Mouse (Mus musculus): ENCODE measurements around the gene Evx2.

Evx2 gene

GRCm38 (mm10) chr2:74680561-74681398 lies 21.4 kb upstream of the Evx2 start:
- DNase-seq: no peak

- DNase-seq: no peak
These were observed 20.6 kb upstream of the Evx2 start for GRCm38 (mm10) chr2:74679980-74680379.

- no peak for DNase-seq
These were observed 20.2 kb upstream of the Evx2 start for GRCm38 (mm10) chr2:74679596-74679971.

GRCm38 (mm10) chr2:74678891-74679595 lies 19.7 kb upstream of the Evx2 start, which contains the start of gene Hoxd11:
Gene Hoxd11 (plus strand): TSS chr2:74679557.
- DNase-seq: no peak

GRCm38 (mm10) chr2:74677106-74677505 lies 17.7 kb upstream of the Evx2 start:
- DNase-seq: no peak

DNA sequence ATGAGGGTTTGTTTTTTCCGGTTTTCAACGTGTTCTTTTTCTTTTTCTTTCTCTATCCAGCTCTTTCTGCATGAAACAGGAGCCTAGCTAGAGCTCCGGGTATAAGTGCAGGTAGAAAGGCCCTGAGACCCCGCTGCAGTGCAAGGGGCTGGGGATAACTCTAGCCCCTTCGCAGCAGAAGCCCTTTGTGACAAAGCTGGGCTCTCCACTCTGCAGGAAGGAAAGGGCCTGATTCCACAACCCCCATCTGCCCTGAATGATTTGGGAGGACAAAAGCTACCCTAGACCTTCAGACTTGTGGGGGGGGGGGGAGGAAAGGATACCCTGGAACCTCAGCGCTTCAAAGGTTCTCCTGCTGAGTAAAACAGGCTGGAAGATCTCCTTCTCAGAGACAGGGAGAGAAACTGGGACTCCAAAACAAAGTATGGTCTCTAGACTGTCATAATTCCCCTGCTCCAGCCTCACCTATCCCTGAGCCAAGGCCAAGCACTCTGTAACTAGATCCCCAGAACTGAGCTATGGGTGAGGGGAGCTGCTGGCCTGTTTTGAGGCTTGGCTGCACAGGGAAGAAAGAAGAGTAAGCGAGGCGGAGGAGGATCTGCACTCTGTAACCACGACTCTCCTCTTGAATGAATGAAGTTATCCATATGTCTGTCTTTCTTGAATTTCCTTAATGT lies 17.2 kb upstream of the Evx2 start:
- no peak for DNase-seq

- no peak for DNase-seq
These were observed 16.4 kb upstream of the Evx2 start for GRCm38 (mm10) chr2:74675666-74676282.

DNA sequence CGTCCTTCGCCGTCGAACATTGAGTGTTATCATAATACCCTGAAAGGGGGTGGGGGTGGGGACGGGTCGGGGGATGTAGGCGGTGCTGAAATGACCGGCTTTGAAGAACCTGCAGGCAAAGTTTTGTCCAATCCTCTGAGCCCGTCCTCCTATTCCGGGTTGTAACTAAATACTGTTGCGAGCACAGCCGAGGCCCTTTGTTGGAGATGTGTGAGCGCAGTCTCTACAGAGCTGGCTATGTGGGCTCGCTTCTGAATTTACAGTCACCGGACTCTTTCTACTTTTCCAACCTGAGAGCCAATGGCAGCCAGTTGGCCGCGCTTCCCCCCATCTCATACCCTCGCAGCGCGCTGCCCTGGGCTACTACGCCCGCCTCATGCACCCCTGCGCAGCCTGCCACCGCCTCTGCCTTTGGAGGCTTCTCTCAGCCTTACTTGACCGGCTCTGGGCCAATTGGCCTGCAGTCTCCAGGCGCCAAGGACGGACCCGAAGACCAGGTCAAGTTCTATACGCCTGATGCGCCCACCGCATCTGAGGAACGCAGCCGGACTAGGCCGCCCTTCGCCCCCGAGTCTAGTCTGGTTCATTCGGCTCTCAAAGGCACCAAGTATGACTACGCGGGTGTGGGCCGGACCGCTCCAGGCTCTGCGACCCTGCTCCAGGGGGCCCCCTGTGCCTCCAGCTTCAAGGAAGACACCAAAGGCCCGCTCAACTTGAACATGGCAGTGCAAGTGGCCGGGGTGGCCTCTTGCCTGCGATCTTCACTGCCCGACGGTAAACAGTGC lies 15.7 kb upstream of the Evx2 start, which contains the start of gene Hoxd12:
Gene Hoxd12 (plus strand): TSS at position 133 of the 785 bp plus-strand sequence.
- no peak for DNase-seq

DNA sequence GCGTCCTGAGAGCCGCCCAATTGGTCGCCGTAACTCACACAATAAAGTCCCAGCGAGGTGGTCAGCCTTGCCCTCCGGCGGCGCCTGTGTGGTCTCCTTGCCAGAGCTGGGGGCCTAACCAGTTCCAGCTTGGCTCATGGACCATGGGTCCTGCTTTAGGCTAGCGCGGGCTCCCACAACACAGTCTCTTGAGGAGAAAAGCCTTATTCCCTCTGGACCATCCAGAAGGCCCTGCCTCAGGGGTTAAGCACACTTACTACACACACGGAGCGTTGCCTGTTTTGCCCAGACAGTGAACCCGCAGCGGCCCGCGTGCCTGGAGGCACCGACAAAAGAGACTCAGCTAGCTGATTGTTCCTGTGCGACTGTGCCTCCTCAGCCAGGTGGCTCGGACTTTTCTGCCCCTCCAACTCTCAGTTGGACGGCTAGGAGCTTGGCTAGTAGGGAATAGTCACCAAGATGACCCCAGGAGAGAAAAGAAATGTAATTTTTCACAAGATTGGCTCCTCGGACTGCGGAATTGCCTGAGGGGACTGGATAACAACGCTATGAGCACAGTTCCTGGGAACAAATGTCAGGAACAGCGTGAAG lies 14.6 kb upstream of the Evx2 start:
- DNase-seq: no peak

GRCm38 (mm10) chr2:74672481-74673362 lies 13.4 kb upstream of the Evx2 start:
- DNase-seq: no peak

DNA sequence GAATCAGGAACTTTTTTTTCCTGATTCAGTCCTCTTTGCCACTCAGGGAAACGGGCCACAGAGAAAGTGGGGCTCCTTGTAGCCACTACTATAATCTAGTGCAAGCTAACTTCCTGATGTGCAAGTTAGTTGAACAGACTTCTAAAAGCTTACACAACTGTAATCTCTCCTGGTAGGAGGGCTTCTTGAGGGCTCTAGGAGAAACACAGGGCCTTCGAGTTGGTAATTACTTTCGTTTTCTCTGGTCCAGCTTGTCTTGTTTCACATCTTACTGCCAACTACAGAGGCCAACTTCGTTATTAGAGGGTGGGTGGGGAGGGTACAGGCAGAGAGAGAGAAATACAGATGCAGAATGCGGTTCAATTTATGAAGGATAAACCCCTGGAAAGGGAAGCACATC lies 12.5 kb upstream of the Evx2 start:
- no peak for DNase-seq

GRCm38 (mm10) chr2:74670632-74671188 lies 11.4 kb upstream of the Evx2 start:
- DNase-seq: no peak

- DNase-seq: no peak
These were observed 10.4 kb upstream of the Evx2 start for GRCm38 (mm10) chr2:74669650-74670235.

DNA sequence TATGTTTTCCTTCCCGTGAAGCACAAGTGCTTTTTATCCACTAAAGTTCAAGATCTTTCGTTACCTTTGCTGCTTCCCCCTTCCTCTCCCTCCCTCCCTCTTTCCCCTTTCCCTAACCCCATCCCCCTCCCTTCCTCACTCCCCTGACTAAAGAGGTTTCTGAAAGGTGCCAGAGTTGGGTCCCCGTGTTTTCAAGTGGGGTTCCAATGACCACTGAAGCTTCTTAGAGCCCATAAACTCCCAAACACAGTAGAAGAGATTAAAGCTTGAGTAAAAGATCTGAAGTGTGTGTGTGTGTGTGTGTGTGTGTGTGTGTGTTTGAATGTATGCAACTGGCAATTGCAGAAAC lies 9.8 kb upstream of the Evx2 start:
- DNase-seq: no peak

DNA sequence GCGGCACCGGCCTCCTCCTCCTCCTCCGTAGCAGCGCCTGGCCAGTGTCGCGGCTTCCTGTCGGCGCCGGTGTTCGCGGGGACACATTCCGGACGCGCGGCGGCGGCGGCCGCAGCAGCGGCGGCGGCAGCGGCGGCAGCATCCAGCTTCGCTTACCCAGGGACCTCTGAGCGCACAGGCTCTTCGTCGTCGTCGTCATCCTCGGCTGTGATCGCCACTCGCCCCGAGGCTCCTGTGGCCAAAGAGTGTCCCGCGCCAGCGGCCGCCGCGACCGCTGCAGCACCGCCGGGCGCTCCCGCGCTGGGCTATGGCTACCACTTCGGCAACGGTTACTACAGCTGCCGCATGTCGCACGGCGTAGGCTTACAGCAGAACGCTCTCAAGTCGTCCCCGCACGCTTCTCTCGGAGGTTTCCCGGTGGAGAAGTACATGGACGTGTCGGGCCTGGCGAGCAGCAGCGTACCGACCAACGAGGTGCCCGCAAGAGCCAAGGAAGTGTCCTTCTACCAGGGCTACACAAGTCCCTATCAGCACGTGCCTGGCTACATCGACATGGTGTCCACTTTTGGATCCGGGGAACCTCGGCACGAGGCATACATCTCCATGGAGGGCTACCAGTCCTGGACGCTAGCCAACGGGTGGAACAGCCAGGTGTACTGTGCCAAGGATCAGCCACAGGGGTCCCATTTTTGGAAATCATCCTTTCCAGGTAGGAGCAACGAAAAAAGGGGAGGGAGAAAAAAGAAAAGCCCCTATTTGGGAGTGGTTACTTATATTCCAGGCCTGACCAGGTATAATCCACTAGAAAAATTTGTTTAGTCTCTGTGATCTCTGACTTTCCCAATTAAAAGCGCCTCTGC lies 9.2 kb upstream of the Evx2 start:
- DNase-seq: no peak

DNA sequence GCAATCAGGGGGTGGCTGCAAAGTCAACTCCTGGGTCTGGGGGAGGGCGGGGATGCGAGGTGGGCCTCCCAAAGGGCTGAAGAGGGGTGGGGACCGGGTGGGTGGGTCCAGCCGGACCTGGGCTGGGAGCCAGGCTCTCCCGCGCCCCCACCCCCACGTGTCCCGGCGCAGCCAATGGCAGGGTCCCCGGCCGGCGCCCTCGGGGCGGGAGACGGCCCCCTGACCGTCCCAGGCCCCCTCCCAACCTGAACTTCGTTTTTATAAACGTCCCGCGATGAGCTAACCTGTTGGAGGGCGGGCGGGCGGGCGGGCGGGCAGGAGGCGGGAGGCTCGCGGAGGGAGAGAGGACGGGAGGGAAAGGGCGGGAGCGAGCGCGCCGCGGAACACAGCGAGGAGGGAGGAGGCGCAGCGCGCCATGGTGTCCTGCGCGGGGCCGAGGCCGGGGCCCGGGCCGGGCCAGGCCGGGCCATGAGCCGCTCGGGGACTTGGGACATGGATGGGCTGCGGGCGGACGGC lies 8.5 kb upstream of the Evx2 start, which contains the start of gene Hoxd13:
Gene Hoxd13 (plus strand): TSS at position 469 of the 516 bp plus-strand sequence.
- no peak for DNase-seq

- no peak for DNase-seq
These were observed 8.0 kb upstream of the Evx2 start for GRCm38 (mm10) chr2:74667191-74667841.

- DNase-seq: no peak
These were observed 7.1 kb upstream of the Evx2 start for GRCm38 (mm10) chr2:74666411-74666810.
